Mouse (Mus musculus) forebrain, embryonic 16.5 days (tissue): ENCODE data around the gene Mta1. TPM values are rescaled to one million over a fixed set of nuclear protein-coding genes. Genes with fewer than 3 reads are reported as not detected.

Experiments used
- ATAC-seq: fragments of 200-750 bp; cut with Nextera tagmentation; 2 replicates; pipeline ENCODE4 v1.8.0; 2017; ENCODE audit warnings: mild to moderate bottlenecking, moderate library complexity
- H3K27ac ChIP-seq: fragments of 300-500 bp; sonication (generic); 2 replicates; pipeline ENCODE4 v1.5.1; 2014; ENCODE audit warnings: low read length, control low read depth
- H3K27me3 ChIP-seq: fragments of 300-500 bp; sonication (generic); replicated peaks from 2 replicates; pipeline ENCODE4 v1.6.1; 2014; ENCODE audit warnings: low read length; ENCODE audit not compliant: control insufficient read depth, insufficient read depth
- H3K36me3 ChIP-seq: fragments of 300-500 bp; sonication (generic); 2 replicates; pipeline ENCODE4 v1.6.1; 2014; ENCODE audit not compliant: control insufficient read depth, insufficient read depth
- H3K4me1 ChIP-seq: fragments of 300-500 bp; sonication (generic); replicated peaks from 2 replicates; pipeline ENCODE4 v1.6.1; 2014; ENCODE audit warnings: low read length; ENCODE audit not compliant: control insufficient read depth, insufficient read depth
- H3K4me2 ChIP-seq: fragments of 300-500 bp; sonication (generic); 2 replicates; pipeline ENCODE4 v1.6.1; 2014; ENCODE audit warnings: mild to moderate bottlenecking, low read length, control low read depth
- H3K4me3 ChIP-seq: fragments of 300-500 bp; sonication (generic); replicated peaks from 2 replicates; pipeline ENCODE4 v1.5.1; 2014; ENCODE audit warnings: mild to moderate bottlenecking, low read length, control low read depth
- H3K9ac ChIP-seq: fragments of 300-500 bp; sonication (generic); replicated peaks from 2 replicates; pipeline ENCODE4 v1.6.1; 2014; ENCODE audit warnings: low read depth, low read length, control low read depth
- H3K9me3 ChIP-seq: fragments of 300-500 bp; sonication (generic); 2 replicates; pipeline ENCODE4 v1.6.1; 2016; ENCODE audit warnings: low read length; ENCODE audit not compliant: control insufficient read depth
- WGBS: fragments of 180-500 bp; shearing (Covaris S2); extraction: QIAGEN DNeasy Blood & Tissue Kit; methylation state at CpG from one replicate; pipeline ENCODE4 v1.1.7; 2014; 5-methylcytosine and 5-hydroxymethylcytosine counted together
- polyA plus RNA-seq: library from polyadenylated mRNA; unstranded; fragments of >200 nt; fragmentation: Nextera tagmentation; extraction: Ambion mirVana; gene quantifications from 2 replicates; pipeline ENCODE4 v1.2.1, GENCODE M21; 2015

Mta1 gene
- polyA plus RNA-seq, 1 experiment from 2014 or later: 15.6 TPM

DNA sequence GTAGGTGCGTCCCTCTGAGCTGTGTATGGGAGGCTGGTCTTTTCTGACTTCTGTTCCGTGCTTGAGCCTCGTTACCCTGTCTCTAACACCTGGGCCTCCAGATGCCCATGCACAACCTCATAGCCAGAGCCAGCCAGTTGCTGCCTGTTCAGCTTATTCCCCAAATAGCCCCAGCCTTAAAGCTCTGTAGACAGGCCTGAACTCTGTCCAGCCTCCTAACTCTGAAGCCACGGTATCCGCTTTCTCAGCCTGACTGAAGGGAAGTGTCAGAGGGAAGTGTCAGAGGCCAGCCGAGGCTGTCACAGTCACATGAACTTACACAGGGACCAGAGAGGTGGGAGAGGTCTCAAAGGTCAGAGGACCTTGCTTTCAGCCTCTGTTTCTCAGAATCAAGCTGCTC lies 26.6 kb downstream of the Mta1 start:
- 96% methylated on average over 6 of the region's 6 CpGs for WGBS
- Histone ChIP-seq H3K27ac (no peak overlapping the region), H3K36me3 (peaks cover 45% of the 10 kb centered on the region), H3K27me3 (no peaks in the 10 kb centered on the region), H3K4me2 (no peak overlapping the region), H3K9me3 (no peaks in the 10 kb centered on the region), H3K4me3 (no peak overlapping the region), H3K4me1 (no peaks in the 10 kb centered on the region), H3K9ac (no peak overlapping the region)
- ATAC-seq: no peak

DNA sequence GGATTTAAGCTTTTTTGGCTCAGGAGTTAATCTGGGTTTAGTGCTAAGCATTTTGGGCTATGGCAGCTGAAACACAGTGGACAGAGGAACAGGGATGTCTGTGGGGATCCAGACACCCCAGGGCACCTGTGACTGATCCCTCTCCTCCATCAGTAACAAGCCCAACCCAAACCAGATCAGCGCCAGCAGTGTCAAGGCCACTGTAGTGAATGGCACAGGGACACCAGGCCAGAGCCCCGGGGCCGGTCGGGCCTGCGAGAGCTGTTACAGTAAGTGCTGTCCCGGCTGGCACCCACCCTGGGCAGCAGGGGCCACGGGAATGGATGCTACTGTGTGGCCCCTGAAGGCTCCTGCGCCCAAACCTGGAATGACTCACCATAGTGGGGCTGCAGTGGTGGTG lies 32.7 kb downstream of the Mta1 start:
- no peak overlapping the region for H3K27ac ChIP-seq
- no peaks in the 10 kb centered on the region for H3K27me3 ChIP-seq
- H3K9ac ChIP-seq: no peak overlapping the region
- no peaks in the 10 kb centered on the region for H3K9me3 ChIP-seq
- H3K4me2 ChIP-seq: no peak overlapping the region
- 95% methylated on average over 8 of the region's 8 CpGs for WGBS
- no peak overlapping the region for H3K4me3 ChIP-seq
- no peaks in the 10 kb centered on the region for H3K4me1 ChIP-seq
- peaks cover 55% of the 10 kb centered on the region for H3K36me3 ChIP-seq
- ATAC-seq: no peak

DNA sequence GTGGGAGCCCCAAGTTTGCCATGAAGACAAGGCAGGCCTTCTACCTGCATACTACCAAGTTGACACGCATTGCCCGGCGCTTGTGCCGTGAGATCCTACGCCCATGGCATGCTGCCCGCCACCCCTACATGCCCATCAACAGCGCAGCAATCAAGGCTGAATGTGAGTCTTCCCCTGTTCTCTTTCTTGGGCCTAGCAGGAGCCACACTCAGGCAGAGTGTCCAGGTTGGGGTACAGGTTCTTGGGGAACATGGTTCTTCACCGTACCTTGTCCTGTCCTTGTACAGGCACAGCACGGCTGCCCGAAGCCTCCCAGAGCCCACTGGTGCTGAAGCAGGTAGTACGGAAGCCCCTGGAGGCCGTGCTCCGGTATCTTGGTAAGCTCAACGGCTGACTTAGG lies 33.5 kb downstream of the Mta1 start:
- Histone ChIP-seq H3K27ac (no peak overlapping the region), H3K36me3 (peaks cover 61% of the 10 kb centered on the region), H3K9ac (no peak overlapping the region), H3K9me3 (no peaks in the 10 kb centered on the region), H3K4me3 (no peak overlapping the region), H3K4me1 (no peaks in the 10 kb centered on the region), H3K4me2 (no peak overlapping the region), H3K27me3 (no peaks in the 10 kb centered on the region)
- ATAC-seq: no peak
- WGBS: 97% methylated on average over 14 of the region's 14 CpGs

DNA sequence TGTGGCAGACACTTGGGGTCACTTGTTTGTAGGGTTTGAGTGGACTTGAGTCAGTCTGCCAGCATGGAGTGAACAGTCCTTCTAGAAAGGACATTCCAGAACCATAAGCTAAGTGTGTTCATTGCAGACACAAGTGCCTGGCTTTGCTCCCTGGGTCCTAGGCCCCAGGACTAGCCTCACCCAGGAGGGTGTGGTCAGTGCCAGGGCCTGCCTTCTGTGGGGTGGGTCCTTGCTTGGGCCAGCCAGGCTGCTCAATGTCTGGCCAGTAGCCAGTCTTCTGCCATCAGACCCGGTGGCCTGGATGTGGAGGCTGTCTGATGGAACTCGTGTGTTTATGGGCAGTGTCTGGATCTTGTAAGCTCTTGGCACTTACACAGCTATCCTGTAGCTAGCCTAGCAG lies 34.5 kb downstream of the Mta1 start:
- no peak for ATAC-seq
- no peak overlapping the region for H3K4me2 ChIP-seq
- no peaks in the 10 kb centered on the region for H3K9me3 ChIP-seq
- 49% methylated on average over 2 of the region's 2 CpGs for WGBS
- H3K36me3 ChIP-seq: peaks cover 68% of the 10 kb centered on the region
- no peaks in the 10 kb centered on the region for H3K27me3 ChIP-seq
- H3K4me1 ChIP-seq: no peaks in the 10 kb centered on the region
- H3K27ac ChIP-seq: no peak overlapping the region
- no peak overlapping the region for H3K4me3 ChIP-seq
- H3K9ac ChIP-seq: no peak overlapping the region

DNA sequence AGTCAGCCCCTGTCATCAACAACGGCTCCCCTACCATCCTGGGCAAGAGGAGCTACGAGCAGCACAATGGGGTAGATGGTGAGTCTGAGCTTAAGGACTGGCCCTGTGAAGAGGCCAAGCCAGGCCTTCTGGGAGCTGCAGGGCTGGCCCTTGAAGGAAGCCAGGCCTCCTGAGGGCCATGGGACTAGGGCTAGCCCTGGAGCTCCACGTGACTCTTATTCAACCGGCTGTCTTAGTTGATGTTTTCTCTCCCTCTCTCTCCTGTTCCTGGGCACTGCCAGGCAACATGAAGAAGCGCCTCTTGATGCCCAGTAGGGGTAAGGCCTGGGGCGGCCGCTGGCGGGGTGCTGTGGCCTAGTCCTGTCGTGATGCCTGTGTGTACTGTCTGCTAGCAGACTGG lies 35.2 kb downstream of the Mta1 start:
- Histone ChIP-seq H3K4me2 (no peak overlapping the region), H3K27ac (no peak overlapping the region), H3K9ac (no peak overlapping the region), H3K4me1 (no peaks in the 10 kb centered on the region), H3K27me3 (no peaks in the 10 kb centered on the region), H3K36me3 (peaks cover 61% of the 10 kb centered on the region), H3K9me3 (no peaks in the 10 kb centered on the region), H3K4me3 (no peak overlapping the region)
- no peak for ATAC-seq
- 87% methylated on average over 9 of the region's 9 CpGs for WGBS

DNA sequence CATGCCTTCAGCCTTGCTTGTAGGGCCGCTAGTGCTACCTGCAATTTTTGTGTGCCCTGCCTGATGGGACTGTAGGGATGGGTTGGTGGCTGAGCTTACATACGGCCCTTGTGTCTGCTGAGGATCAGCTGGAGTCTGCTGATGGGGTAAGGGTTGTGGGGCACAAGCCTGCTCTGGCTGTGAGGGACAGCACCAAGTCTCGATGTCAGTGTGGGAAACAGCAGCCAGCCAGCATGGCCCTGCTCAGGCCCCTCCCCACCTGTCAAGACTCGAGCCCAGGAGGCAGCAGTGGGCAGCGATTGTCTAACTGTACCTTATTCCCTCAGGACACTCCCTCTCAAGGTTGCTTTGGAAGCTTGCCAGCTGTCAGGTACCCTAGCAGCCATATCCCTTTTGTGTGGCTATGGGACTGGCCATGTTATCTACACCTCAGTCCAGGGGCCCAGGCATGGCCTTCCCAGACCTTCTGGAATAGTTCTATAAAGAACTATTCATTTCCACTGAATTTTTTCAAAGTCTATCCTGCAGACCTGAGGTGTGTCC lies 35.9 kb downstream of the Mta1 start:
- WGBS: 82% methylated on average over 5 of the region's 5 CpGs
- Histone ChIP-seq H3K4me1 (peaks cover 5% of the 10 kb centered on the region), H3K9me3 (no peaks in the 10 kb centered on the region), H3K4me3 (no peak overlapping the region), H3K9ac (no peak overlapping the region), H3K36me3 (peaks cover 56% of the 10 kb centered on the region), H3K27ac (no peak overlapping the region), H3K27me3 (no peaks in the 10 kb centered on the region), H3K4me2 (no peak overlapping the region)
- ATAC-seq: no peak

DNA sequence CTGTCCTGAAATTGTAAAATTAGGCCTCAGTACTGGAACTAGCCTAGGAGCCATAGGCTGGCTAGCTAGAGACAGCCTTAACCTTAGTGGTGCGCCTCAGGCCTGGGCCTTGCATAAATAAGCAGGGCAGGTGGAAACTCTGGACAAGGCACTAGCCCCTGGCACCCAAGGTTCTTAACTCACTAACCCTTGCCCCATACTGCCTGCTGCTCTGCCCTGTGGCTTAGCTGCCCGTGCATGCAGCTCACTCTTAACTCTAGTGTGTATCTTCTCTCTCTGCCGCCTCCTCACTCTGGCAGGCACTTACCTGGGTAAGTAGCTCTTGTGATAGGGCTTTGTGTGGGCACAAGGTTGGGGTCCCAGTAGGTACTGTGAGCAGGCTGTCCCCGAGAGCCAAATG lies 36.4 kb downstream of the Mta1 start:
- H3K4me3 ChIP-seq: no peak overlapping the region
- ATAC-seq: no peak
- no peak overlapping the region for H3K4me2 ChIP-seq
- H3K9me3 ChIP-seq: no peaks in the 10 kb centered on the region
- no peaks in the 10 kb centered on the region for H3K27me3 ChIP-seq
- H3K36me3 ChIP-seq: peaks cover 53% of the 10 kb centered on the region
- H3K4me1 ChIP-seq: peaks cover 11% of the 10 kb centered on the region
- no peak overlapping the region for H3K9ac ChIP-seq
- no peak overlapping the region for H3K27ac ChIP-seq
- 93% methylated on average over 4 of the region's 4 CpGs for WGBS

DNA sequence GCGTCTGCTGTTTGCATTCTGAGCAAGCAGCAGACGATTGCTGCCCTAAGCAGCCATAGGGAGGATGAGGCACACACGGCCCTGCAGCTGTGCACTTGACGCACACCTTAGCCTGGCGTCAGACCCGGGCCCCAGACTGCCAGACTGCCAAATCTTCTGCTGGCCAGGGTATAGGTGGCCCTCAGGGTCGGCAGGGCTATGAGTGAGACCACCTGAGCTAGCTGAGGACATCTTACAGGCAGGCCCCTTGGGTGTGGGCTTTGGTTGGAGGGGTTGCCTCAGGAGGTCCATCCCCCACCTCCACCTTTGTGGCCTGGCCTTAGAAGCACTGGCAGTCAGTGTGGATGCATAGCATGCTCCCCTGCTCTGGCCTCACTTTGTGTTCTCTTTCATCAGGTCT lies 37.3 kb downstream of the Mta1 start:
- no peak overlapping the region for H3K4me2 ChIP-seq
- 85% methylated on average over 7 of the region's 7 CpGs for WGBS
- no peak for ATAC-seq
- H3K9me3 ChIP-seq: no peaks in the 10 kb centered on the region
- H3K36me3 ChIP-seq: peaks cover 44% of the 10 kb centered on the region
- no peak overlapping the region for H3K9ac ChIP-seq
- no peak overlapping the region for H3K27ac ChIP-seq
- H3K27me3 ChIP-seq: no peaks in the 10 kb centered on the region
- peaks cover 14% of the 10 kb centered on the region for H3K4me1 ChIP-seq
- H3K4me3 ChIP-seq: no peak overlapping the region

DNA sequence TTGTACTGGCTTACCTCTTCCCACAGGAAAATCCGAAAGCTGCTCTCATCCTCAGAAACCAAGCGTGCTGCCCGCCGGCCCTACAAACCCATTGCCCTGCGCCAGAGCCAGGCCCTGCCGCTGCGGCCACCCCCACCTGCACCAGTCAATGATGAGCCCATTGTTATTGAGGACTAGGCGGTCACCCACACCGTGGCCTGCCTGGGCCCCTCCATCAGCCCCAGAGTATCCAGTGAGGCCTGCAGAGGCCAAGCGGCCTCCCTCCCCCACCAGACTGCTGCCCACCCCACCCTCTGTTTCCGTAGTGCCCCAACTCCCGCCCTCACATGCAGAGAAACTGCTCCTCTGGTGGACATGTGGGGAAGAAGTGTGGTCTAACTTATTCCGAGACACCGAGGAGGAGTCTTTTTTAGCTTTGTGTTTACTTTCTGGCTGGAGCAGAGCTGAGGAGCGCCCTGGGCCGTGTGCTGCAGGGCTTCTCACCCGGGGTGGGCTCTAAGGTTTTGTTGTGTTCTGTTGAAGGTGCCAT lies 38.5 kb downstream of the Mta1 start:
- Histone ChIP-seq H3K9ac (no peak overlapping the region), H3K27me3 (no peaks in the 10 kb centered on the region), H3K27ac (no peak overlapping the region), H3K9me3 (no peaks in the 10 kb centered on the region), H3K4me2 (no peak overlapping the region), H3K36me3 (peaks cover 42% of the 10 kb centered on the region), H3K4me1 (peaks cover 22% of the 10 kb centered on the region), H3K4me3 (no peak overlapping the region)
- no peak for ATAC-seq
- 83% methylated on average over 17 of the region's 17 CpGs for WGBS
